Mouse (Mus musculus) midbrain, embryonic 11.5 days (tissue): ENCODE measurements around the gene Rrp9. TPM values are rescaled to one million over a fixed set of nuclear protein-coding genes. Genes with fewer than 3 reads are reported as not detected.

Source experiments
- ATAC-seq: fragments of 200-750 bp; cut with Nextera tagmentation; 2 replicates; pipeline ENCODE4 v1.8.0; 2017; ENCODE audit warnings: moderate TSS enrichment, moderate library complexity; ENCODE audit not compliant: low FRiP score
- DNase-seq: peaks from one replicate; pipeline ENCODE4 v3.0.0; 2015; ENCODE audit warnings: low spot score; ENCODE audit errors: missing footprints
- H3K27ac ChIP-seq: fragments of 300-500 bp; sonication (generic); 2 replicates; pipeline ENCODE4 v1.5.1; 2014; ENCODE audit warnings: low read depth, low read length
- H3K27me3 ChIP-seq: fragments of 300-500 bp; sonication (generic); 2 replicates; pipeline ENCODE4 v1.6.1; 2014; ENCODE audit warnings: mild to moderate bottlenecking, low read length, moderate library complexity, mixed read lengths; ENCODE audit not compliant: control insufficient read depth, insufficient read depth
- H3K36me3 ChIP-seq: fragments of 300-500 bp; sonication (generic); 2 replicates; pipeline ENCODE4 v1.6.1; 2014; ENCODE audit warnings: mild to moderate bottlenecking, low read length, moderate library complexity, mixed read lengths; ENCODE audit not compliant: control insufficient read depth, insufficient read depth
- H3K4me1 ChIP-seq: fragments of 300-500 bp; sonication (generic); 2 replicates; pipeline ENCODE4 v1.6.1; 2014; ENCODE audit warnings: low read length; ENCODE audit not compliant: control insufficient read depth, insufficient read depth
- H3K4me2 ChIP-seq: fragments of 300-500 bp; sonication (generic); 2 replicates; pipeline ENCODE4 v1.6.1; 2014; ENCODE audit warnings: mild to moderate bottlenecking, moderate library complexity
- H3K4me3 ChIP-seq: fragments of 300-500 bp; sonication (generic); 2 replicates; pipeline ENCODE4 v1.5.1; 2014; ENCODE audit warnings: low read depth, low read length
- H3K9ac ChIP-seq: fragments of 300-500 bp; sonication (generic); 2 replicates; pipeline ENCODE4 v1.6.1; 2014; ENCODE audit warnings: low read length
- H3K9me3 ChIP-seq: fragments of 300-500 bp; sonication (generic); 2 replicates; pipeline ENCODE4 v1.6.1; 2016; ENCODE audit warnings: low read length; ENCODE audit not compliant: control insufficient read depth
- WGBS: fragments of 180-500 bp; shearing (Covaris S2); extraction: QIAGEN DNeasy Blood & Tissue Kit; methylation state at CpG from one replicate; pipeline ENCODE4 v1.1.7; 2014; 5-methylcytosine and 5-hydroxymethylcytosine counted together
- polyA plus RNA-seq: library from polyadenylated mRNA; unstranded; fragments of >200 nt; fragmentation: Nextera tagmentation; extraction: Ambion mirVana; gene quantifications from 2 replicates; pipeline ENCODE4 v1.2.1, GENCODE M21; 2014

Gene Rrp9
- polyA plus RNA-seq, 1 experiment from 2014 or later: 44.4 TPM

- no peak overlapping the region for H3K4me2 ChIP-seq
- no peak overlapping the region for H3K4me3 ChIP-seq
- no peak overlapping the region for H3K9ac ChIP-seq
- no peaks in the 10 kb centered on the region for H3K36me3 ChIP-seq
- peaks cover 18% of the 10 kb centered on the region for H3K4me1 ChIP-seq
- WGBS: 80% methylated on average over 9 of the region's 9 CpGs
- no peaks in the 10 kb centered on the region for H3K9me3 ChIP-seq
- DNase-seq (no peak), ATAC-seq (no peak)
- H3K27ac ChIP-seq: no peak overlapping the region
- peaks cover 3% of the 10 kb centered on the region for H3K27me3 ChIP-seq
Observed at GRCm38 (mm10) chr9:106469776-106470175, 6.0 kb upstream of the Rrp9 start.

- H3K4me2 ChIP-seq: no peak overlapping the region
- no peak overlapping the region for H3K4me3 ChIP-seq
- H3K9ac ChIP-seq: no peak overlapping the region; the same call in 1 of the 2 replicates
- no peak for DNase-seq
- no peaks in the 10 kb centered on the region; the same call in 1 of the 2 replicates for H3K27me3 ChIP-seq
- H3K36me3 ChIP-seq: no peaks in the 10 kb centered on the region
- no peak overlapping the region for H3K27ac ChIP-seq
- H3K4me1 ChIP-seq: peaks cover 17% of the 10 kb centered on the region
- ATAC-seq: no peak
- no peaks in the 10 kb centered on the region for H3K9me3 ChIP-seq
- 67% methylated on average over 14 of the region's 14 CpGs for WGBS
Observed at GRCm38 (mm10) chr9:106470991-106471750, 4.6 kb upstream of the Rrp9 start.

GRCm38 (mm10) chr9:106471892-106472291, 3.9 kb upstream of the Rrp9 start:
- Histone ChIP-seq H3K4me1 (peaks cover 21% of the 10 kb centered on the region), H3K36me3 (no peaks in the 10 kb centered on the region), H3K4me3 (no peak overlapping the region), H3K27me3 (no peaks in the 10 kb centered on the region), H3K27ac (no peak overlapping the region), H3K4me2 (no peak overlapping the region), H3K9ac (no peak overlapping the region), H3K9me3 (no peaks in the 10 kb centered on the region)
- ATAC-seq (no peak), DNase-seq (no peak)
- WGBS: 11% methylated on average over 5 of the region's 5 CpGs

- DNase-seq (peak; percentile 81), ATAC-seq (no peak)
- no peak overlapping the region for H3K27ac ChIP-seq
- H3K4me2 ChIP-seq: no peak overlapping the region
- H3K9ac ChIP-seq: no peak overlapping the region
- H3K4me1 ChIP-seq: peaks cover 21% of the 10 kb centered on the region
- no peak overlapping the region for H3K4me3 ChIP-seq
- no peaks in the 10 kb centered on the region for H3K27me3 ChIP-seq
- H3K36me3 ChIP-seq: no peaks in the 10 kb centered on the region
- 76% methylated on average over 4 of the region's 4 CpGs for WGBS
- H3K9me3 ChIP-seq: no peaks in the 10 kb centered on the region
Observed at GRCm38 (mm10) chr9:106472321-106472720, 3.4 kb upstream of the Rrp9 start.

DNA sequence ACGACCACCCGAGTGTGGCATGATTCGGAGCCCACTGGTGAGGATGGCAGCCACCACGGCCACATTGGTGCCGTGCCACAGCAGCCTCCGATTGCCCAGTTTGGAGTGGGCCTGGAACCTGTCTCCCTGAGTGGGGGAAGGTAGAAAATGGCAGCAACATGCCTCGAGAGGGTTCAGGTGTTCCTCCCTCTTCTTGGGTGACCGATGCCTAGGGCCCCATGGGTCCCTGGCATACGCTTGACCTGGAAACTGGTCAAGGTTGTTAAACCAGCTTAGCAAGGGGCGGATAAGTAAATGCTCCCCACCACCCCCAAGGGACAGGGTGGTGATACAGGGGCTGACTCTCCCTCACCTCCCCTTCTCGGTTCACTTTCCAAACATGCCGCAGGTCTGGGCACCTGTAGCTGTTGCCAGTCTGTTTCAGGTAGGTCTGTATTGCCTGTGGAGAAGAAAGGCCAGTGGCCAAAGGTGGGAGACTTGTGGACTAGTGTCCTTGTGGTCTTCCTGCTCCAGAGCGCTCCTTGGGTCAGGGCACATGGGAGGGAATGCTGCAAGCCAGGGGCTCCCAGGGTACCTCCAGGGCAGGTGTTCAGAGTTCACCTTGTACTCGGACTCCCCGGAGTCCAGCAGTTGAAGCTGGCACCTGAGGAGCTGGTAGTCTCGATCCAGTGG, 2.5 kb upstream of the Rrp9 start:
- no peak for ATAC-seq
- 90% methylated on average over 16 of the region's 16 CpGs for WGBS
- Histone ChIP-seq H3K9ac (no peak overlapping the region), H3K9me3 (no peaks in the 10 kb centered on the region), H3K27me3 (no peaks in the 10 kb centered on the region), H3K27ac (no peak overlapping the region), H3K4me2 (no peak overlapping the region), H3K36me3 (no peaks in the 10 kb centered on the region), H3K4me1 (peaks cover 28% of the 10 kb centered on the region), H3K4me3 (no peak overlapping the region)
- DNase-seq: peak; percentile 74

DNA sequence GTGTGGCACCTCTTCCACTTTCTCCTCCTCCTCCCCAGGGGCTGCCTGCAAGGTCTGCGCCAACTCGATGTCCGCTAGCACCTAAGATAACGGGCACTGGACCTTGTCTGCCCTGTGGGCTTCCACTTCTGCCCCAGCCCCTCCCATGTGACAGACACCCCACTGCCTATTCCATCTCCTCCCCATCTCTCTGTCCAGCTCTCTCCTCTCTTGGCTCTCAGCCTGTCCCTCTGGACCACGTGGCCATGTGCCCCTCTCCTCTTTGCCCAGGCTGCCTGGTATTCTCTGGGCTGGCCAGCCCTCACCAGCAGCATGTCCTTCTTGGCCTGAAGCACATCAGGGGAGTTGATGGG, 2.0 kb upstream of the Rrp9 start:
- WGBS: 83% methylated on average over 5 of the region's 5 CpGs
- Histone ChIP-seq H3K4me3 (no peak overlapping the region), H3K27ac (no peak overlapping the region), H3K4me2 (no peak overlapping the region), H3K27me3 (no peaks in the 10 kb centered on the region), H3K9me3 (no peaks in the 10 kb centered on the region), H3K4me1 (peaks cover 29% of the 10 kb centered on the region), H3K9ac (peak overlapping the region; percentile 9; the same call in 1 of the 2 replicates), H3K36me3 (no peaks in the 10 kb centered on the region)
- no peak for ATAC-seq
- peak; percentile 72 for DNase-seq

- no peak overlapping the region for H3K4me2 ChIP-seq
- no peaks in the 10 kb centered on the region for H3K36me3 ChIP-seq
- 6% methylated on average over 6 of the region's 6 CpGs for WGBS
- H3K4me3 ChIP-seq: no peak overlapping the region
- H3K9ac ChIP-seq: peak overlapping the region; percentile 9
- DNase-seq: peak; percentile 98
- H3K27me3 ChIP-seq: no peaks in the 10 kb centered on the region
- peak; percentile 30 for ATAC-seq
- H3K9me3 ChIP-seq: no peaks in the 10 kb centered on the region
- peaks cover 29% of the 10 kb centered on the region for H3K4me1 ChIP-seq
- no peak overlapping the region for H3K27ac ChIP-seq
Observed at GRCm38 (mm10) chr9:106474456-106474855, 1.3 kb upstream of the Rrp9 start.

- Histone ChIP-seq H3K9me3 (no peaks in the 10 kb centered on the region), H3K4me3 (no peak overlapping the region), H3K36me3 (no peaks in the 10 kb centered on the region), H3K4me1 (peaks cover 29% of the 10 kb centered on the region), H3K27me3 (no peaks in the 10 kb centered on the region), H3K4me2 (no peak overlapping the region), H3K9ac (peak overlapping the region; percentile 3; the same call in 1 of the 2 replicates), H3K27ac (no peak overlapping the region)
- DNase-seq (peak; percentile 80), ATAC-seq (no peak)
- 67% methylated on average over 7 of the region's 7 CpGs for WGBS
Observed at GRCm38 (mm10) chr9:106475046-106475445, 717 bp upstream of the Rrp9 start.
